Mouse (Mus musculus) G1E-ER4 (cell line): Measurements from ENCODE around the gene Gm20696. TPM values are rescaled to one million over a fixed set of nuclear protein-coding genes. Genes with fewer than 3 reads are reported as not detected.

ENCODE experiments used
- GATA1 ChIP-seq: IDR thresholded peaks from one replicate; pipeline ENCODE4 v1.8.0; 2012; ENCODE audit warnings: low read length, inconsistent platforms
- polyA plus RNA-seq: library from polyadenylated mRNA; stranded (reverse); fragments of >175 nt; gene quantifications from 2 replicates; pipeline ENCODE4 v1.2.3, GENCODE M21; 2012

The Gm20696 gene
- polyA plus RNA-seq, 1 experiment = not detected

- TF ChIP-seq GATA1 = no peak
These were observed 144.1 kb downstream of the Gm20696 start, which contains the start of gene Foxp1 for GRCm38 (mm10) chr6:99522359-99523108. Gene Foxp1, minus strand, starts transcription at chr6:99522721.

GRCm38 (mm10) chr6:99521641-99522358 lies 144.8 kb downstream of the Gm20696 start:
- TF ChIP-seq GATA1 = no peak

- no peak for TF ChIP-seq GATA1
These were observed 145.5 kb downstream of the Gm20696 start for GRCm38 (mm10) chr6:99521038-99521640.

GRCm38 (mm10) chr6:99520676-99521037 lies 145.9 kb downstream of the Gm20696 start:
- no peak for TF ChIP-seq GATA1

DNA sequence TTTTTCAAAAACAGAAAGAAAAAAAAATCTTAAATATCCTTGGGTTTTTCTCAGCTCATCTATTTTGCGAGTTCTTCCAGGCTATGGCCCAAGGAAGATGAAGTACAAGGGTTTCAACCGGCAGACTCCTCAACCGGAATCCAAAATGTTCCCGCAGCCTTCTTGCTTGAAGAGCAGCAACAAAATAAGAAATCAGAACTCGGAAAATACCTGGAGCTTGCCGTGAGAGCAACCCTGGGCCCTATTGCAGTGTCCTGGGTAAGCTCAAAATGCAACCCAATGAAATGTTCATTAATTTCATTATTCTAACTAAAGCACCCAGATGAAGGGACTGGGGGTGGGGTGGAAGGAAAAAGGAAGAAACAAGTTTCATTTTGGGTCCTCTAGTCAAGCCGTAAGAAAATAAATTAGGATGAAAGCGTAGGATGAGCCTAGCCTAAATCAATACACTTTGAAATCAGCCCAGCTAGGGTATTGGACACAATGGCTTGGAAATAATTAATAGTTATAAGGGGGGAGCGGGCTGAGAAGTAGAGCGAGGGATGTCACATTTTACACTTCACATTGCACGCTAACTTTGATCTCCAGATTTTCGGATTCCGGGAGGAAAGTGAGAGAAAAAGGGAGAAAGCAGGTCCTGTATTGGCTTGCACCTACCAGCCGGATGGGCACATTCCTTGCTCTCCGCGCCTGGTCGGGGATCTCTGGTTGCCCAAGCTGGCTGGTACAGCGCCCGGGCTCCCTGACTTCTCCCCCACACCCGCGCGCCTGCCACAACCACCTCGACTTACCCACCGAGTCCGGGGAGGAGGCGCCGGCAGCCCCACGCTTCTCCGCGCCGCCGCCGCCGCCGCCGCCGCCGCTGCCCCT lies 146.6 kb downstream of the Gm20696 start:
- TF ChIP-seq GATA1 = no peak

DNA sequence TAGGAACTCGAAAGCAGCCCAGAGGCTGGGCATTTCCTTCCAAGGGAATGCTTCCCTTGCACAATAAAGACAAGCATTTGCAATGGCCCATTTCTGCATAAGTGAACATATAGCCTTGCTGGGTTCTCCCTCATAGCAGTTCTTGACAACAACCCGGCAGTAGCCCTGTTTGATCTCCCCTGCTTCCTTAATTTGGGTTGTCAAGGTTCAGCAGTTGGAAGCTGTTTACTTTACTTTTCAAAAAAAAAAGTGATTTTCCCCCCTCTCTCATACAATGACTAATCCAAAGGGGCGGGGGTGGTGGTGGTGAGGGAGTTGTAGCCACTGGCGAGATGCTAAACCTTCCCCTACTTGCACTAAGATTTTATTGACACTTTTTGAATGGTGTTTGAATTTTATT lies 147.5 kb downstream of the Gm20696 start:
- no peak for TF ChIP-seq GATA1

- TF ChIP-seq GATA1 = no peak
These were observed 150.9 kb downstream of the Gm20696 start for GRCm38 (mm10) chr6:99515667-99516199.

- TF ChIP-seq GATA1 = no peak
These were observed 154.7 kb downstream of the Gm20696 start for GRCm38 (mm10) chr6:99511862-99512261.

DNA sequence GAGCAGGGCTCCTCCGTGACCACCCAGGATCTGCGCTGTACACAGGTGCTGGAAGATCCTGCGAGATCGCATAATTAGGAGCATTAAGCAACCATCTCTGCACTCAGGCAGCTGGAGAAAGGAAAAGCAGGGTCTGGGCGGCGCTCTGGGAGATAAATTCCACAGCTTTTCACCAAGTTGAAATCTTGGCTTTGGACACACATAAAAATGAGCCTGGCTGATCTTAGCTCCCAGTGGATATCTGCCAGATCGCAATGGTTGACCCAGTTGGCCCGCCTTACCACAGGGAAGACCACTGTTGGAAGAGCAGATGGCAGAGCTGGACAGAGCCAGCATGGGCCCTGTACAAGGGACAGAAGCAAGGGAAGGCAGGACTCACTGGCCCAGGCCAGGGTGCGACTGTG lies 157.4 kb downstream of the Gm20696 start:
- no peak for TF ChIP-seq GATA1

- TF ChIP-seq GATA1 = no peak
These were observed 159.8 kb downstream of the Gm20696 start for GRCm38 (mm10) chr6:99506816-99507215.

DNA sequence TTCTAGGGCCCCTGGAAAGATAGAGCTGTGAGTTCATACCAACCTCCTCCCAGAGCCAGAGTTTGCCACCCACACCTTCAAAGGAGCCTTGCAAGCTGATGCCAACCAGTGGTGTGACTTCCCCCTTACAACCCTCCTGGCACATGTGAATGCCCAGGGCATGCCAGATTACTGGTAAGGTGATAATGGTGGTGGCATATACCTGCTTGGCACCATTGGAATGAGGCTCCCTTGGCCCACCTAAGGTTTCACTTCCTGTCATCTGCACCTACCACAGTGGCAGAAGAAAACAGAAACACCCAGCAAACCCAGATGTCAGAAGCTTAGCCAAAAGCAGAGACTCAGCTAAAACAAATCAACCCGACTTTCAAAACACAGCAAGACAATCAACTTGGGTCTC lies 162.9 kb downstream of the Gm20696 start:
- no peak for TF ChIP-seq GATA1

- TF ChIP-seq GATA1 = no peak
These were observed 163.9 kb downstream of the Gm20696 start for GRCm38 (mm10) chr6:99502727-99503126.

- no peak for TF ChIP-seq GATA1
These were observed 164.3 kb downstream of the Gm20696 start for GRCm38 (mm10) chr6:99502314-99502713.

DNA sequence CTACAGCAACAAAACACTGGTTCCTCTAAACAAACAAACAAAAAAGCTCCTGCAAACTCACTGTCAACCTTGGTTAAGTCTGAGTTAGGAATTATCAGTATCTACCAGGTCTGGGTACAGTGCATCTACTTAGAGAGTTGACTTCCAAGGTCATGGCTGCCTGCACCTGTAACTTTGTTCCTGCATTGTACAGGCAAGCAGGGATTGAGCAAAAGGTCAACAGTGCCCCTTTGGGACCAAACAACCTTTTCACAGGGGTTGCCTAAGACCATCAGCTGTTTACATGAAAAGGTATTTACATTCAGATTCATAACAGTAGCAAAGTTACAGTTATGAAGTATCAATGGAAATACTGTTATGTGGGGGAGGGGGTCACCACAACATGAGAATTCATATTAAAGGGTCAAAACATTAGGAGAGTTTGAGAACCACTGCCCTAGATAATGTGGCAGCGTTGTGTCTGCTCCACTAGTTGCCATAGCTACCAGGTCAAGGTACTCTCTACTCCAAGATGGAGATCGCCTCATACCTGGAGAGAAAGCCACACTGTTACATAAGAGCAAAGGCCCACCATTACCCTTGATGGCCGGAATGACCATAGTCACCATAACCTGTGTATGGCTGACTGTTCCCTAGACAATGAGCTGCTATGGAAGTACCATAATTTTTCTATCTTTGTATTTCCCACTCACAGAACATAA lies 165.9 kb downstream of the Gm20696 start:
- no peak for TF ChIP-seq GATA1

DNA sequence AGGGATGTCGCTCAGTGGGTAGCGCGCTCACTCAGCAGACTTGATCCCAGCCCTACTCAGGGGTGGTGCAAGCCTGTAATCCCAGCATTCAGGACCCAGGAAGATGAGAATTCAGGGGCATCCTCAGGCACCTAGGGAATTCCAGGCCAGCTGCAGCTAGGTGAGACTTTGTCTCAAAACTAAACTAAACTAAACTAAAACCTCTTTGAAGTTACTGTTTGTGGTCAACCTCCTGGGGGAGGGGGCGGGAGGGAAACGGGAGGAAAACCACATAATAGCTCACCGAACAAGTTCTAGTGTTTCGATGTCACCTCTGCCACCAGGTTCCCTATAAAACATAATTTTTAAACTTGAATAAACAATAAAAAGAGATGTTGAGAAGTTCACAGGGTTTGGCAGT lies 168.5 kb downstream of the Gm20696 start:
- TF ChIP-seq GATA1 = no peak
